Mouse (Mus musculus) liver, adult 10 weeks (tissue): ENCODE results near the gene Zfp994. TPM values are rescaled to one million over a fixed set of nuclear protein-coding genes. Genes with fewer than 3 reads are reported as not detected.

Experiments
- polyA plus RNA-seq: library from polyadenylated mRNA; stranded (reverse); fragments of 350-450 nt; fragmentation: Illumina TruSeq; extraction: RNeasy Lipid Tissue Mini Kit (QIAGEN cat#74804); gene quantifications from one replicate; pipeline ENCODE4 v1.2.3, GENCODE M21; 2014; ENCODE audit warnings: low read depth, low replicate concordance

The Zfp994 gene
- 8.2 TPM for polyA plus RNA-seq

GRCm38 (mm10) chr17:22225422-22226012 is at the start of gene Zfp994:
Gene Zfp994, minus strand, starts transcription at chr17:22225616.

GRCm38 (mm10) chr17:22165722-22166294 is 59.6 kb downstream of the Zfp994 start, which contains the start of gene Zfp947:
Gene Zfp947, minus strand, starts transcription at chr17:22166190.

Other genes starting within 250 kb of the Zfp994 start
- 3.6 TPM for gene Zfp947, start 59.4 kb downstream of the Zfp994 start, polyA plus RNA-seq
- gene CT030661.1, start 89.2 kb upstream of the Zfp994 start, polyA plus RNA-seq = 26.9 TPM
- gene Zfp944, start 135.8 kb upstream of the Zfp994 start, polyA plus RNA-seq = 23.1 TPM
- gene Zfp758, start 135.8 kb upstream of the Zfp994 start, polyA plus RNA-seq = 21.3 TPM
- gene Zfp946, start 198.6 kb upstream of the Zfp994 start, polyA plus RNA-seq = 54.2 TPM